Mouse (Mus musculus) right cerebral cortex, adult 18-20 months (tissue): Measurements from ENCODE around the gene Cd300lg.

Experiments used
- DNase-seq: peaks from one replicate; pipeline ENCODE4 v3.0.0; 2022; ENCODE audit warnings: mixed read lengths

The Cd300lg gene

DNA sequence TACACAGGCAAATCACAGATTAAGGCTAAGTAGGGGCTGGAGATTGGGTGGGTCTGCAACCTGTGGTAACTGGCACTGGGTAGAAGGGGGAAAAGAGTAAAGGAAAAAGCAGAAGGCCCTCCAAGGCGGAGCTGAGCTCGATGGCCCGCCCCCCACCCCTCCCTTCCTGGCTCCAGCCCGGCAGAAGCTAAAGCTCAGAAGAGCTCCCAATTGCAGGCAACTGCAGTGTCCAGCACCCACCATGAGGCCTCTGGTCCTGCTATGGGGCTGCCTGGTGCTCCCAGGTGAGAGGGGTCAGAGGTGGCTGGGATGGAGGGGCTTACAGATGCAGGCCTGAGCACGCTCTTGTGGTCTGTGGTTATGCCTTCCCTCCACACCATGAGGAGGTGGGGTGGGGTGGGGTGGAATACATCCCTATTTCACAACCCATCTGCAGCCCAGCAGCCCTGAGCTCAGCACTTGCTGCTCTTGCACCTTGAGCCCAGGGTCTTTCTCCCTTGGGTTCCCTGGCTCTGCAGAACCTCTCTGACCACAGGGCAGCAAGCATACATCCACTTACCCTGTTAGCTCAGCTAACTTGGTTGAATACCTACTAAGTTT, at the start of gene Cd300lg:
Gene Cd300lg, plus strand, starts transcription at position 160 of the 600 bp plus-strand sequence.
- DNase-seq, result no peak

GRCm38 (mm10) chr11:101991813-101992212, 49.5 kb upstream of the Cd300lg start:
- no peak for DNase-seq

DNA sequence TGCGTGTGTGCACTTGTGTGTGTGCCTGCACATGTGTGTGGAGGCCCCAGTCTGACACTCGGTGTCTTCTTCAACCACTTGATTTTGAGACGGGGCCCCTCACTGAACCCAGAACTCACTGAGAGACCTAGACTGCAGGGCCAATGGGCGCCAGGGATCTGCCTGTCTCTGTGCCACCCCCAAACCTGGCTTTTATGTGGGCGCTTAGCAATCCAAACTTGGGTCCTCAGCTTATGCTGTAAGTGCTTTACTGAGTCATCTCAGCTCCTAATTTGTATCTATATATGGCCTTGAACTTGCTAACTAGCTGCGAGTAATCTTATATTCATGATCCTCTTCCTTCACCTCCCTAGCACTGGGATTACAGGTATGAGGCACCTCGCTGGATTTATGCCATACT, 48.9 kb upstream of the Cd300lg start:
- peak; percentile 83 for DNase-seq

DNA sequence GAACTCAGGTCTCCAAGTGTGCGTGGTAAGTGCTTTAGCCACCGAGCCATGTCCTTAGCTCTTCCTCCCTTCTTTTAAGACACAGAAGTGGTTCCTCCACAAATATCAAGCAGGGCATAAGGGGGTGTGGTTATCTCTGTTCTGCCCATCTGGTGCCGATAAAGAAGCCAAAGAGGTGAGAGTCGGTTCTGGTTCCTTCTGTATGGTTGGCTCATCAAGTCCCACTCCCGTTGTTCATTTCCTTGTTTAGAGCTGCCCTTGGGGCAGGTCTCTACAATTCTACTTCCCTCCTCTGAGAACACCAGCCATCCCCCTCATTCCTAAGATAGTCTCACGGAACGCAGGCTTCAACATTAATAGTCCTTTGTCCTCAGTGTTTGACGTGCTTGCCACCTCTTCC, 47.2 kb upstream of the Cd300lg start:
- DNase-seq, result no peak

GRCm38 (mm10) chr11:101995938-101996337, 45.4 kb upstream of the Cd300lg start:
- no peak for DNase-seq

DNA sequence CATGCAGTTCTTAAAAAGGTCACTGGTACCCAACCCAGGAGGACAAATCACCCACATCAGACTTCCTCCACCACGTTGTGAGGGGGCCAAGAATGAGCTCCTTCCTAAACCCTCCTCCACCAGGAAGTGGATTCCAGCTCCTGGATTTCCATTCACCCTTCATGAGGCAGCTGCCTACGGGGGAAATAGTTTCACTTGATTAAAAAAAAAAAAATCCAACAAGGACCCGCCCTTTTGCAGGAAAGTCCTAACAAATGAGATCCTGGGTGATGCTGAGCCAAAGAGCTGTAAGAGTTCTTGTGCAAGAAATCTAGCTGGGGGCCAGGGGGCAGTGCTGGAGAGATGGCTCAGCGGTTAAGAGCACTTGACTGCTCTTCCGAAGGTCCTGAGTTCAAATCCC, 43.1 kb upstream of the Cd300lg start:
- DNase-seq, result no peak

- DNase-seq, result no peak
Measured at GRCm38 (mm10) chr11:101999466-101999865, 41.8 kb upstream of the Cd300lg start.

GRCm38 (mm10) chr11:102004251-102004650, 37.1 kb upstream of the Cd300lg start:
- DNase-seq, result no peak

DNA sequence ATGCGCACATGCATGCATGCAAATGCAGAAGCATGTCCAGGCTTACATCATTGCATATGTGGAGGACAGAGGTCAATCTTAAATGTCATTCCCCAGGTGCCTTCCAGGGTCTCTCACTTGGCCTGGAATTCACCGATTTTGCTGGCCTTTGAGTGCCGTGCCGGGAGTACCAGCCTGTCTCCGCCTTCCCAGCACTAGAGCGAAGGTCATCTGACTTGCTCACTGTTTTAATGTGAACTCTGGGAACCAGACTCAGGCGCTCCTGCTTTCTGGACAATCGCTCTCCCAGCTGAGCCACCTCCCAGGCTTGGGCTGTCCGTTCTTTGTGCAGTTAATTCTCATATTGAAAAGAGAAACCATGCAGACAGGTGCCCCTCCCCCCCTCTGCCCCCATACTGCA, 35.0 kb upstream of the Cd300lg start:
- DNase-seq, result no peak

DNA sequence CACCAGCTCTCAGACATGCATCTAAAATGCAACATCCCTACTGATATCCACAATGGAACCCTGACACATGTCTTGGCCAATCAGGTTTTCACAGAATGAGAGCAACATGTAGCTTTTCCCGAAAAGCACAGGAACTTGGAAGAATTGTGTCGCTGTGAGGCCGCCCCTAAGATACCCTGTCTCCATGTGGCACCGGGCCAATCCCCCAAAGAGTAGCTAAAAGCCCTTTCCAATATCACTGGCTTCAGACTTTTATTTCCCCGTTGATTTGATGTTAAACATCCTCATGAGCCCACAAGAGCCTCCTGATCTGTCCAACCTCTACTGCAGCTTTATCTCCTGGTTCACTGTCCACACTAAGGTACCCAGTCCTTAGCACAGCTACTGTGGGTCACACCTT, 34.6 kb upstream of the Cd300lg start:
- DNase-seq, result no peak

GRCm38 (mm10) chr11:102008372-102008771, 32.9 kb upstream of the Cd300lg start:
- no peak for DNase-seq

DNA sequence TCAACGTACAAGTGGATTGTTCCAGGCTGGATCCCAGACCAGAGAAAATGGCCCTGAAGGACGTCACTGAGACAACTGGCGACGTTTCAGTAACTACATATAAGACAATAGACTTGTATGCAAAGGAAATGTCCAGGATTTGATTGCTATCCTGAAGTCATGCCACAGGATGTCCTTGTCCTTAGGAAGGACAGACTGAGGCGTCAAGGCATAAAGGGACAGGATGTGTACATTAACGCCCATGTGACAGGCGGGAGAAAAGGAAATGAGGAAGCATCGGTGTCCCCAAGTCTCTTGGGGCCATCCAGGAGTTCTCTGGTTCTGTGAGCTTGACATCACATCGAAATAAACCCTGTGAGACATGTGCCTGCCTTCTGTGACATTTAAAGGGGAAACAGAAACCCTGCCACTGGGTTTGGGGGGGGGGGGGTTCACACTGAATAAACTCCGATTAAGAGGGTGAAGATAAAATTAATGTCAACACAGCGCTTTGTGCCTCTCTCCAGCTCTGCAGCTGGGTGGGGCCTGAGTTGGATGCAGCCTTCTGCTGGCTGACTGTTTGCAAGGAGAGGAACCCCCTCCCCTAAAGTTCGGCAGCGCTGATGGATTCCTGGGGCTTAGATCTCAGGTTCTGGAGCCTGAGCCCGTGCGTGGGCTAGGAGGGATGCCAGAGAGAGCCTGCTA, 32.2 kb upstream of the Cd300lg start:
- DNase-seq, result no peak

- DNase-seq, result no peak
Measured at GRCm38 (mm10) chr11:102010140-102010539, 31.2 kb upstream of the Cd300lg start.

GRCm38 (mm10) chr11:102011510-102011909, 29.8 kb upstream of the Cd300lg start:
- DNase-seq, result no peak

- DNase-seq, result no peak
Measured at GRCm38 (mm10) chr11:102013201-102013600, 28.1 kb upstream of the Cd300lg start.

- DNase-seq, result no peak
Measured at GRCm38 (mm10) chr11:102015472-102015871, 25.8 kb upstream of the Cd300lg start.

DNA sequence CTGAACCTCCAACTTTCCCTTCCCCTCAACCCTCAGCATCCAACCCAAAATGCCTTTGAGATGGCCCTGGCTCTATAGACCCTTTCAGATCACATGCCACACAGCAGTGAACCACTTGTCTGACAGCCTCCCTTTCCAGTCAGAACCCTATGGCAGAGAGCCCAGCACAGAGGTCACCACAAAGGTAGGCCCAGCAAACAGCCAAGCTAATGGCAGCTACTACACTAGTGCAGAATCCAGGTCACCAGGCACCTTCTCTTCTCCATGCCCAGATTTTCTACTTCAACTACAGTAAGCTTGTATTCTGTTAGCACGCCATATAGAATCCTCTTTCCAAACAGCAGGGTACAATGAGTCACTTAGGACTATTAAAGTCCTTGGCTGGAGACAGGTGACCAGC, 25.2 kb upstream of the Cd300lg start:
- DNase-seq, result no peak

DNA sequence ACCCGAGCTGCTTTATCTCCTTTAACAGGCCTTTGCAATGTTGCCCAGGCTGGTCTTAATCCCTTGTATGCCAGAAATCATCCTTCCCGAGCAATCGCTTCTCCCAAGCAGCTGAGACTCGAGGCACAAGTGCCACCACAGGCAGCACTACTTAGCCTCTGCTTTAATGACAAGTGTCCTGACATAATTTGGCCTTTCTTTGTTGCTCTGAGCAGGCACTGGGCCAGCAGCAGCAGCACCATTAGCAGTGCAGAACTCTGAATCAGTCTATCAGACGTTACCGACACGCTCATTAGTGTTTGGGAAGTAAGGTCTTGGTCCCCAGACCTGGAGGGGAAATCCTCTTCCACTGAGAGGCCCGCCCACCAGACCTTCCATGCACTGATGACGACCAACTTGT, 21.6 kb upstream of the Cd300lg start:
- DNase-seq, result no peak

- no peak for DNase-seq
Measured at GRCm38 (mm10) chr11:102021196-102021595, 20.1 kb upstream of the Cd300lg start.

DNA sequence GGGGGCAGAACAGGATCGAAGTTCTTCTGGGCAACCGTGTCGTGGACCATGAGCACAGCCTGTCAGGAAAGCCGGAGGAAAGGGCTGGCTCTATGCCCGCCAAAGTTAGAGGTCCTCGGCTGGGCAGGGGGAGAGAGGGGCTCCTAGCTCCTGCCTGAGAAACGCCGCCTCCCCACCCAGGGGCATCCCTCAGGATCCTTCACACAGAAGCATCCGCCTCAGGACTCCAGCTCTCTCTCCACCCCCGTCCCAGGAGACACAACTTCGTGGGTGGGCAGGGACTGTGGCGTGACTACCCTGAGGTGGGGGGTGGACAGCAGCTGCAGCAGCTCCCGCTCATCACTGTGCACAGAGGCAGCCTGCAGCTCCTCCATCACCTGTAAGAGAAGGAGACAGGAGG, 17.9 kb upstream of the Cd300lg start:
- peak; percentile 87 for DNase-seq

DNA sequence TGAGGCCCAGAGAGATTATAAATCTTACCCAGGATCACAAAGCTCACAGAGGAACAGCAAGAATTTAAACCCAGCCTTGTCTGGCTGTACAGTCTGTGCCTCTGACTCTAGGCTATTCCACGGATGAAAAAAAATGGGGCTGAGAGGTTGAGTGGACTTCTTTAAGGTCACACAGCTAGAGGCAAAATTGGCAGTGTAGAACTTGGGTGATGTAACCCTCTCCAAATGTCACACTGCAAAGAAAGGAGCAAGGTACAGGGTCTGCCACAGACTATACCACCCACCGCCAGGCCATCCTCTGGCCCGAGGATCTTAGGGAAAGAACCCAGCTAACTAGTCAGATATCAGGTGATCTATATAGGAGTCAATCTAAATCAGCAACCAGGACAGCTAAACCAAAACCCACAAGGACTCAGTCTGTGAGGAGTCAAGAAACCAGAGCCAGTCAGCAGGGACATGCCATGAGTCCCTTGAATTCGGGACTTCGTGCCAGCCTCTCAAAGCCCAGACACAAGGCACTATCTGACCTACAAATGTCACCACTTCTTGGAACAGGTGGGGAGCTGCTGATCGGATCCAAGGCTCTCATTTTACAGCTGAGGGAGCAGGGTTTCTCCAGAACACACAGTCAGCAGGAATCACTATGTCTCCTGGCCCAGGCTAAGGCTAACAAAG, 17.1 kb upstream of the Cd300lg start:
- no peak for DNase-seq

GRCm38 (mm10) chr11:102024875-102025274, 16.4 kb upstream of the Cd300lg start:
- no peak for DNase-seq

GRCm38 (mm10) chr11:102025354-102025753, 16.0 kb upstream of the Cd300lg start:
- DNase-seq, result no peak

- peak; percentile 46 for DNase-seq
Measured at GRCm38 (mm10) chr11:102025991-102026660, 15.2 kb upstream of the Cd300lg start.
